Mouse (Mus musculus): Measurements from ENCODE around the gene Ldhb. TPM values are rescaled to one million over a fixed set of nuclear protein-coding genes. Genes with fewer than 3 reads are reported as not detected.
A peak's percentile ranks its signal among the peaks of the same experiment; 100 is the strongest.

Gene Ldhb
- total RNA-seq, 2 experiments from 2014 or later: 540 to 581 TPM

DNA sequence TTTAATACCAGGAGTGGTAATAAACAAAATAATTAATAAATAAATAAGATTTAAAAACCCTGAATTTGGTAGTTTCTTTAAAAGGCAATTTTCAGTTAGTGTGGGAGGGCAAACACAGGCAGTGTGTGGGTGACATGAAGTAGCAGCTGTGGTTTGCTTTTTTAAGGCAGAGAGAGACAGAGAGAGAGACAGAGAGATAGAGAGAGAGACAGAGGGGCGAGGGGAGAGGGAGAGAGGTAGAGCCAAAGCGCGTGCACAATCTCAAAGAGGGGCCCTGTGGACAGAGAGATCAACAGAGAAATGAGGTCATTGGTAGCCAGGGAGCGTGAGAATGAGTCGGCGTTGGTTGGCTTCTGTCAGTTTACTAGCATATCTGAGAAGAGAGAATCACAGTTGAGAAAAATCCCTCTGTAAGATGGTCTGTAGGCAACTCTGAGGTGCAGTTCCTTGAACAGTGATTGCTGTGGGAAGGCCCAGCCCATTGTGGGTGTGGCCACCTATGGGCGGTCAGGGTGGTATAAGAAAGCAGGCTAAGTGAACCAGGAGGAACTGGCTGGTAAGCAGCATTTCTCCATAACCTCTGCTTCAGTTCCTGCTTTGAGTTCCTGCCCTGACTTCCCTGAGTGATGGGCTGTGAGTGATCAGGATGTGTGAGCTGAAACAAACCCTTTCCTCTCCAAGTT is 52.3 kb downstream of the Ldhb start:
- 0 out of 2 replicates have a peak overlapping the region, but pooled peaks have one; percentile 27 for H3K4me3 ChIP-seq
- no peak for TF ChIP-seq CTCF (conservative IDR thresholded peaks at IDR 0.05)
- peak in 1 of 2 experiments; percentile 18 for DNase-seq (ENCODE audit: low spot score in 2 of 2)

DNA sequence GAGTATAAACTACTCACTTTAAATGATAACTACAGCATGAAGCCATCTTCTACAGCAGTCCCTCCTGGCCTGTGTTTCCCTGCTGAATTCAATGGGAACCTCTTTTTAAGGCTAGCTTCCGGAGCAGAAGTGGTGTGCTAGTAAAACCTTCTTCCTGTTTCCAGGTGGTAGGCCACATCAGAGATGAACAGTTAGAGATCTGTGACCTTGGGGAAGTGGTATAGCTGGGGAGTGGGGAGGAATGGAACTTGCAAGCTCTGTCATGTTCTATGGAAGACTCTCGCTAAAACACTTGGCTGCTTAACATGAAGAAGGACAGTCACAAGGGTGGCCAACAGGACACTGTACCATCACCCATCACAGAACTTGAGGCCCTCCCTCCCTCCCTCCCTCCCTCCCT is 54.4 kb downstream of the Ldhb start:
- no peak overlapping the region for H3K27ac ChIP-seq

More for the DNA sequence above, 52.3 kb downstream of the Ldhb start:
- H3K27ac ChIP-seq: peak overlapping the region; percentile 40; the same call in 1 of the 2 replicates

DNA sequence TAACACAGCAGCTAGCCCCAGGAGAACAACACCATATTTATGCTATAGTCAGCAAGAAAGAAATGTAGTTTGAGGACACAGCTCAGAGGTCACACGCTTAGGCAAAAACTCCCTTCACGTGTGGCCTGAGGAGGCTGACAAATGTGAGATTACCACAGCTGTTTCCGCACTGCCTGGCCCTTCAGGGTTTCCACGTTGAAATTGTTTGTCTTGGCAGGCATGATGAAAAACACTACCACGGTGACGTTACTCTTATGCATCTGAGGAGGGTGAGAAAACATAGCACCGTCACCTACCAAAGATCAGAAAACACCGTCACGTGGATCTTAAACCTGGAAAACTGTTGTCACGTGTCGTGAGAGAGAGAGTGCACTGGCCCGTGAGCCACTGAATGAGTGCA is 56.4 kb downstream of the Ldhb start:
- Histone ChIP-seq H3K27ac (no peak overlapping the region), H3K4me3 (no peak overlapping the region)
- DNase-seq (ENCODE audit: low spot score in 2 of 2): no peak
- no peak for TF ChIP-seq CTCF (conservative IDR thresholded peaks at IDR 0.05)

More for the DNA sequence above, 54.4 kb downstream of the Ldhb start:
- no peak for TF ChIP-seq CTCF (conservative IDR thresholded peaks at IDR 0.05)
- H3K4me3 ChIP-seq: no peak overlapping the region
- DNase-seq (ENCODE audit: low spot score in 2 of 2): no peak

Other genes with a start within 250 kb of the Ldhb start
- gene Iapp, start 209.5 kb downstream of the Ldhb start, total RNA-seq (2021): not detected
- gene Slco1a5, start 185.0 kb downstream of the Ldhb start, total RNA-seq (2021): not detected
- gene Pyroxd1, start 162.3 kb downstream of the Ldhb start, total RNA-seq (2021): 10 to 100 TPM; 12.8 to 15.7 TPM
- gene Recql, start 120.9 kb downstream of the Ldhb start, total RNA-seq (2021): 10 to 100 TPM; 26.7 to 26.9 TPM
- gene Golt1b, start 120.7 kb downstream of the Ldhb start, total RNA-seq (2021): 10 to 100 TPM; 28.6 TPM
- gene Spx, start 94.5 kb downstream of the Ldhb start, total RNA-seq (2021): 1 to 10 TPM; 1.2 to 2.9 TPM
- under 1 TPM; 0.12 to 0.13 TPM for gene Gys2, start 34.8 kb downstream of the Ldhb start, total RNA-seq (2021)
- gene Kcnj8, start 63.7 kb upstream of the Ldhb start, total RNA-seq (2021): 1 to 10 TPM; 1.7 to 2.3 TPM
- gene Abcc9, start 194.4 kb upstream of the Ldhb start, total RNA-seq (2021): 1 to 10 TPM; 3.4 to 4.0 TPM
- gene Cmas, start 248.7 kb upstream of the Ldhb start, total RNA-seq (2021): 100 to 1,000 TPM; 100 to 102 TPM

Data from layer of hippocampus, adult 2 months (tissue).